Mouse (Mus musculus) lung, postnatal 0 days (tissue): ENCODE data around the gene Ctsz.

Source experiments
- CTCF ChIP-seq: IDR thresholded peaks from 2 replicates; pipeline ENCODE4 v1.5.1; 2016; ENCODE audit warnings: antibody characterized with exemption, mild to moderate bottlenecking
- EP300 ChIP-seq: IDR thresholded peaks from 2 replicates; pipeline ENCODE4 v1.6.1; 2016; ENCODE audit warnings: antibody characterized with exemption, mild to moderate bottlenecking, control low read depth

- no peak for TF ChIP-seq CTCF
- TF ChIP-seq EP300: no peak
Measured at GRCm38 (mm10) chr2:174472407-174472806, 33.6 kb upstream of the Ctsz start.
